Mouse (Mus musculus) embryo, embryonic 10 days (tissue): ENCODE data around the gene Rpl28.

Source experiments
- DNase-seq: peaks from one replicate; pipeline ENCODE4 v3.0.0-alpha.2; 2015; ENCODE audit warnings: low spot score

The Rpl28 gene

DNA sequence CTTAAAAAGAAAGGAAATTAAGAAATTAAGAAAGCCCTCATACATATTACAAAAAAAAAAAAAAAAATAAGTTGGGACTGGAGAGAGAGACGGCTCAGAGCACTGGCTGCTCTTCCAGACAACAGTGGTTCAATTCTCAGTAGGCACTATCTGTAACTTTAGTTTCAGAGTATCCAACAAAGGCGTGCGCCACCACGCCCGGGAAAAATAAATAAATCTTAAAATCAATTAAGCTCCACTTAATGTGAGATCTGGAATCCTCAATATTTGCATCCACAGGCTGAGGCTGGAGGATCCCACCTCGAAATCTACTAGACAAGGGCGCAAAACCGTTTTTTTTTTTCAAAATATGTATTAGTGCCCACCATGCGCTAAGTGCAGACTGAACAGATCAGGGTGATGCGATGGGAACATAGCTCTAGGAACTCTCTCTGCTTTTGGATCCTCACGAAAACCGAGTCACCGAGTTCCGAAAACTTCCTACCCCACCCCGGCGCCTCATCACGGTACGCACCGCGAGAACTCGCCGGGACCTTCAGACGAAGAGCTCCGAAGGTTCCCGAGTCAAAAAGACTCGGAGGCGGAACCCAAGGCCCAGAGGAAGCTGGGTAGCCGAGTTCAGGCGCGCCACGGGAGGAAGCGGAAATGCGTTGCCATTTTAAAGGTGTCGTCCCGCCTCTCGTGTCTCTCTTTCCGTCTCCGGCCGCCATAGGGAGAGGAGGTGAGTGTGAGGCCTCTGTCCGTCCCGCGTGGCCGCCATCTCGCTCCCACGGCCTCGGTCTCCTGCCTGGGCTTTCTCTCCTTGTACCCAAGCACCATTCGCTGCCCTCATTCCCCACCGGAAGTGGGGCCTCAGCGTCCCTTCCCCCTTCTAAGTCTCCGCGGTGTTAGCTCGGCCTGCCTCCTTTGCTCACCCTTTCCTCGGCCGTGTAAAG, at the start of gene Rpl28:
Gene Rpl28, plus strand, starts transcription at position 597 of the 935 bp plus-strand sequence.
- peak; percentile 99 for DNase-seq

- no peak for DNase-seq
These were observed 49.3 kb upstream of the Rpl28 start for GRCm38 (mm10) chr7:4743354-4743753.

DNA sequence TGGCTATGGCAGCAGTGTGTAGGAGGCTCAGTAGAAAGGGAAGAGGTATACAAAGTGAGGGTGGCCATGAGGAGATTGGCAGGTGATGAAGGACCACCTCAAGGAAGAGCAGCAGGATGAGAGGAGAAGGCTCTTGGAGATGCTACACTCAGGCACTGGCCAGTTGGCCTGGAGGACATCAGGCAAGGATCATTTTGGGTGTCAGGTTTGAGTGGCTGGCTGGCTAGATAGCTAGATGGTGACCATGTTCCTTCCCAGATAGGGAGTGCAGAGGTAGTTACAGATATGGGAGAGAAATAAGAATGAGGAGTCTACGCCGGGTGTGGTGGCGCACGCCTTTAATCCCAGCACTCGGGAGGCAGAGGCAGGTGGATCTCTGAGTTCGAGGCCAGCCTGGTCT, 47.8 kb upstream of the Rpl28 start:
- DNase-seq = no peak

DNA sequence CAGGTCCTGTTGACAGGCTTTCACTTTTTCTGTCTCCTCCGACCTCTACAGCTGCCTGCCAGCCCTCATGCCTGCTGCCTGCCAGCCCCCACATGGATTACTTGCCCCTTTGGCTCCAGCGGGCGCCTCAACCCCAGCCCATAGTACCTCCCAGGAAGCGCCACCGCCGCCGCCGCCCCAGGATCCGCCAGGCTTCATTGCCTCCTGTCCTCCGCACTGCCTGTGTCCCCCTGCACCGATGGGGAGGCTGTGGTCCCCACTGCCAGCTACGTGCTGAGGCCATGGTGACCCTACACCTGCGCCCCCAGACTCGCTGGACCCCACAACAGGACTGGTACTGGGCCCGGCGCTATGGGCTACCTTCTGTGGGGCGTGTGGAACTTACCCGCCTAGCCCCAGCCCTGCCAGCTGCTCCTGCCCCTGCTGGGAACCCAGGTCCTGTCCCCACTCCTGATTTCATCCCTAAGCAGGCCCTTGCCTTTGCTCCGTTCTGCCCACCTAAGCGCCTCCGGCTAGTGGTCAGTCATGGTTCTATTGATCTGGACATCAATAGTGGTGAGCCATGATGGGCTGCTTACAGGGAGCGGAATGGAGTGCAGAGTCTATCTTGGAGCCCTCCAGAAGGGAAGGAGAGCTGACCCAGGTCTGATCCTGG, 46.2 kb upstream of the Rpl28 start:
- no peak for DNase-seq

DNA sequence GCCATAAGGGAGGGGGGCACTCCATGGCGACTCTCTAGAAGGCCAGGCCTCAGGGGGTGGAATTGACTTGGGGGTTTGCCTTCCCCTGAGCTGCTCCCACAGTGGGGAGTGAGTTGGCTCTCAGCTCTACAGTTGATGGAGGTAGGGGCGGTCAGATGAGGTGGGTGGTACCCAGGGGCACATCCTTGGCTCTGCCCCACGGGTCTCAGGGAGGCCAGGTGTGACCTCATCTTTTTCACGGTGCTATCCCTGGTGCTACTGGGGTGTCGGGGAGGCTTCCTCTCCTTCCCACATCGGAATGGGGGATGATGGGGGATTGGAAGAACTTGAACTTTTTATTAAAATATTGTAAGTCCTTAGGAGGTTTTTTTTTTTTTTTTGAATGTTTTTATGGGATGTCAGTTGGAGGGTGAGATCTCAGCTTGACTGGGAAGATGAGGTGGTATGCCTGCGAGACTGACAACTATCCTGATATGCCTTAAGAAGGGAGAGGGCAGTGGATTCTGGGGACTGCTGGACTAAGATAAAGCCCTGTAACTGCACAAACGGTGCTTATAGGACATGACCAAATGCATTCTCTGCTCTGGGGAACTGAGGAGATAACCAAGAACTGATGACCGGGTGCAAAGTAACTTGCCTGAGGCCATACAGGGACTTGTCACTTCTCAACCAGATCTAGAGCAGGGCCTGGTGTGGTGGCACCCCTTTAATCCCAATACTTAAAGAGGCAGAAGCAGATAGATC, 45.3 kb upstream of the Rpl28 start:
- DNase-seq = no peak

DNA sequence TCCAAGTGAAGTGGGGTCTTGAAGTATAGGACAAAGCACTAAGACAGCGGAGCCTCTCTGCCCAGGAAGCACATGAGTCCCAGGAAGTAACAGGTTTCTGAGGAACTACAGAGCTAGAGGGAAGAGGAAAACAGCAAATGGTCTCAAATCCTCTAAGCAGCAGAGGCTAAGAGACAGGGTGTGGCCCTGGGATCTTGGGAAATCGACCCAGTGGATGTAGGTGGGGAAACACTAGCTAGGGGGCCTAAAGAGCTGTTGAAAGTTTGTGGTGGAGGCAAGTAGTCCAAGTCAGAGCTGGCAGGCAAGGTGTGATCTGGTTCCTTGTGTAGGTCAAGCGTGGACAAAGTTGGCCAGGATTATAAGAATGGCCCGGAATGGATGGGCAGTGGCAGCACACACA, 44.4 kb upstream of the Rpl28 start:
- no peak for DNase-seq

- no peak for DNase-seq
These were observed 43.5 kb upstream of the Rpl28 start for GRCm38 (mm10) chr7:4749169-4749568.

GRCm38 (mm10) chr7:4751971-4752820, 40.5 kb upstream of the Rpl28 start:
- peak; percentile 67 for DNase-seq

DNA sequence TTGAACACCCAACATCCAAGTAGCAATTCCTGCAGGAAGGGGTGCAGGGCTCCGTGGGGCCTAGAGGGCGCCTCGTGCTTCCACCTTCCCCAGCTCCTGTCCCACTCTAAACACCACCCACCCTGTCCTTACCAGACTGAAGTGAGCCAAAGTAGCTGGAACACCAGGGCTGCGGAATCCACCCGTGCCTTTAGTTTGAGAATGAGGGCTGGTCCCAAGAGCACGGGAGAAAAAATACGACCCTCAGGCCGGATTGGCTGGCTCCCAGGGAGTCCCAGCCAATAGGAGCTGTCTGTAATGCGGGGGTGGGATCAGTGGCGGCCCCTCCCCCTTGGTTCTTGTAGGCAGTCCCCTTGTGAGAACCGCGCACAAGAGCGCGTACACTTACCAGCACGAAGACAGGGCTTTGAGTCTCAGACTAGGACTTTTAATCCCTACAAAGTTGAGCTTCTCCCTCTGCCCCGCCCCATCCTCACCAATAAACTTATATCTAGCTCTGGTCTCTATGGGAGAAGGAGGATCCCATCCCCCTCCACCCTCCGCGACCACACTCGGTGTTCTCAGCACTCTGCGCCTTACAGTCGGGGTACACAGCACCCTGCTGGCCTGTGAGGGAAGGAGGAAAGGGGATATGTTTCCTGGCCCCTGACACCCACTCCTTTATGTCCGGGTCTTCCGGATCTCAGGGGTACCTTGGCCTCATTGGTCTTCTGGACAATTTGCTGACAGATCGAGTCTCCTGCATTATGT, 39.7 kb upstream of the Rpl28 start, which contains the start of gene Cox6b2:
Gene Cox6b2, minus strand, starts transcription at position 274 of the 750 bp plus-strand sequence.
- DNase-seq = peak; percentile 90

- DNase-seq = no peak
These were observed 33.0 kb upstream of the Rpl28 start for GRCm38 (mm10) chr7:4759670-4760069.

- DNase-seq = no peak
These were observed 27.5 kb upstream of the Rpl28 start for GRCm38 (mm10) chr7:4764946-4765710.

GRCm38 (mm10) chr7:4771202-4771601, 21.5 kb upstream of the Rpl28 start, which contains the start of gene Fam71e2:
Gene Fam71e2, minus strand, starts transcription at chr7:4771302.
- no peak for DNase-seq

GRCm38 (mm10) chr7:4776131-4776530, 16.5 kb upstream of the Rpl28 start:
- no peak for DNase-seq

GRCm38 (mm10) chr7:4776861-4777830, 15.5 kb upstream of the Rpl28 start:
- DNase-seq = peak; percentile 78

DNA sequence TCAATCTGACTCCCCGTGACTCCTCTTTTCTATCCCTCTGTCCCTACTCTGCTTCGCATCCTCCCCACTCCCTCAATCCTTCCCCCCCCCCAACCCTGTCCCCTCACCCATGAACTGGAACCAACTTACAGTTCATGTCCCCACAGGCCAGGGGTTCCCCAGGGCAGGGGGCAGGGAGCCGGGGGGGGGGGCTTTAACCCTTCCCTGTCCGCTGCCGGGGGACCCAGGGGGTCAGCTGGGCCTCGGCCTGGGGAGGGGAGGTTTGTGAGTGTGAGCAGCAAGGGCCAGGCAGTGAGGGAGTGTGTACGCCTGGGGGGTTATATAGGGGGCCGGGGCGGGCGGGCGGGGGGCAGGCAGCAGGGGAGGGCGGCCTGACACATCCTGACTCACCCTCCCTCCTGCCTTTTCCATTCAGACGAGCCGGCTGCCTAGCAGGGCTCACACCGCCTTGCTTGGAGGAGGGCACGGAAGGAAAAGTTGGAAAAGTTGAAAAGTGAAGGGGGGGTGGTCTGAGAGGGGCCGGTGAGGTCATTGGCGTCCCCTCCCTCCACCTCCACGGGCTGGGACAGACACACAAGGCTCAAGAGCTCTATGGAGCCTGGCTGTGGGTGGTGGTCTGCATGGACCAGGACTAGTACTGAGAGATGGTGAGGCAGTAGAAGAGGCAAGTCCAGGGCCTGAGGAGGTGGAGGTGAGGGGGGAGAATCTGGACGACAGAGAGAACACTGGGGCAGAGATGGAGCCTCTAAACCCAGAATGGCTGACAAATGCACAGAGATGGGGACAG, 14.6 kb upstream of the Rpl28 start:
- no peak for DNase-seq

DNA sequence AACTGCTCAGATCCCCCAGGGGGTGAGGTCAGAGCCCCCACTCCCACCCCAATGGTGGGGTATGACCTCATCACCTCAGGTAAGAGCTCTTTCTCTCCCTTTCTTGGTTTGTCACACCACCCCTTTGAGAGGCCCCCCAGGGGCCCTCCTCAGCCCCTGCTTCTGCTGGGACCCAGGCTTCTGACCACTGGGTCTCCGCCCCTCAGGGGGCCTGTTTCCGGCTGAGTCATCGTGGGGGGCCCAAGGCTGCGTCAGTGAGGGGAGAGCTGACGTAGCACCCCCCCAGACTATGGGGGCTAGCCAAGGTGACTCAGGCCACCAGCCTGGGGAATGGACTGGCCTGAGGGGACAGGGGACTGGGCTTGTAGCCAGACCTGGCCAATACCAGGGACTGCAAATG, 12.8 kb upstream of the Rpl28 start:
- no peak for DNase-seq

DNA sequence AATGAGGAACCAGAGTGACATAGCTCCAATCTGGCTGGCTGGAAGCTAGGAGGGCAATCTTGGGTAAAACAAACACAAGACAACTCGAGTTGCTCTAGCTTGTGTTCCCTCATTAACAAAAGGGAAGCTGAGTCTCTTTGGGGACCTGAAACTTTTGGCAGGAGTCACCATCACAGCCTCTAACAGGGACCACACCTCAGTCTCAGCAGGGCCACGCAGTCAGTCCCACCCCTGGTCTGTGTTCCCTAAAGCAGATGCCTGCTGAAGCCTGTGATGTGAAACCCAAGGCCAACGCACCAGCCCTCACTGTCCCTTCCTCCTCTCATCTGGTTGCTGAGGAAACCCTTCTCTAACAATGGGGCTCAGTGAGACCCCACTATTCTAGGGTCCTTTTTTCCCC, 10.5 kb upstream of the Rpl28 start:
- no peak for DNase-seq

- no peak for DNase-seq
These were observed 9.9 kb upstream of the Rpl28 start, which contains the start of the genes Il11 and Tmem190 for GRCm38 (mm10) chr7:4782759-4783158. Gene Il11, minus strand, starts transcription at chr7:4782859. Gene Tmem190, plus strand, starts transcription at chr7:4782937.
